In genomic region chr4:95213026-95213425, GRCm38 (mm10) we compare ENCODE assay signal across 20 mouse cellular contexts.
A peak's percentile ranks its signal among the peaks of the same experiment; 100 is the strongest.
DNase-seq lines count a peak whose midpoint lies in the region.
"Had no signal": no experiment of that assay in that cellular context is flagged by ENCODE, and none has a peak within 500 bp of the region (broad histone marks: within the 10 kb centered on the region; RNA-seq: fewer than 3 reads in every experiment).

No protein-coding gene starts in this region.

- no peak overlapping the region for H3K27ac ChIP-seq in limb, embryonic 10.5 days
- H3K27ac ChIP-seq: embryonic facial prominence, embryonic 12.5 days; hindbrain, embryonic 15.5 days; liver, embryonic 14.5 days had no signal

- no peaks in the 10 kb centered on the region for H3K9me3 ChIP-seq in limb, embryonic 10.5 days (replicated peaks)
- H3K9me3 ChIP-seq: embryonic facial prominence, embryonic 12.5 days; G1E; hindbrain, embryonic 15.5 days had no signal

- intact Hi-C loops in heart, postnatal 25 days (cut with DNase I), result no loop called here

- WGBS in limb, embryonic 10.5 days, result 92% methylated on average over 3 of the region's 3 CpGs

- no peaks in the 10 kb centered on the region for H3K27me3 ChIP-seq in limb, embryonic 10.5 days (ENCODE audit: low read depth, poor library complexity, severe bottlenecking)
- H3K27me3 ChIP-seq: embryonic facial prominence, embryonic 12.5 days; hindbrain, embryonic 15.5 days had no signal

- peak; percentile 95 for DNase-seq in heart, adult 11 months
- DNase-seq in heart, postnatal 25 days (ENCODE audit: low spot score), result no peak
- DNase-seq in lung, postnatal 36 days, result peak; percentile 35
- DNase-seq in lung, postnatal 4 days, result no peak
- peak; percentile 10 for DNase-seq in limb, embryonic 10.5 days (ENCODE audit: low spot score)
- no peak for DNase-seq in urinary bladder, postnatal 4 days (ENCODE audit: low spot score in 2 of 2)
- DNase-seq in MN1 (ENCODE audit: low spot score), result no peak
- DNase-seq in kidney, adult 8-10 months, result no peak
- DNase-seq: cerebellum, adult 9-11 months; gastrocnemius, postnatal 25 days; heart, postnatal 4 days; kidney, adult 2 months; kidney, postnatal 4 days; lung, postnatal 10 days; thymus, postnatal 25 days had no signal

- H3K4me1 ChIP-seq in limb, embryonic 10.5 days, result 0 out of 2 replicates have a peak, but pooled peaks cover 5% of the 10 kb centered on the region
- H3K4me1 ChIP-seq: hindbrain, embryonic 15.5 days had no signal

- H3K4me3 ChIP-seq in limb, embryonic 10.5 days, result no peak overlapping the region
- H3K4me3 ChIP-seq: embryonic facial prominence, embryonic 12.5 days; erythroblast, embryonic 14.5 days; hindbrain, embryonic 15.5 days had no signal

- no peaks in the 10 kb centered on the region for H3K36me3 ChIP-seq in limb, embryonic 10.5 days
- H3K36me3 ChIP-seq: embryonic facial prominence, embryonic 12.5 days; G1E; hindbrain, embryonic 15.5 days had no signal

Comparison
In these comparisons a context has a peak if more than half of its experiments do, and no peak if none do; other contexts are left out.
1. DNase-seq: peak in heart, adult 11 months (single experiment), lung, postnatal 36 days (single experiment) and limb, embryonic 10.5 days (single experiment); none in heart, postnatal 25 days (single experiment), lung, postnatal 4 days (0 of 2), urinary bladder, postnatal 4 days (0 of 2), MN1 (single experiment) and kidney, adult 8-10 months (0 of 2).